Mouse (Mus musculus): ENCODE results near the gene Pkd2l1. TPM values are rescaled to one million over a fixed set of nuclear protein-coding genes. Genes with fewer than 3 reads are reported as not detected.

Gene Pkd2l1
- polyA plus RNA-seq, 2 experiments, result not detected

- Histone ChIP-seq H3K36me3 (replicated peaks; ENCODE audit: control insufficient read depth, insufficient read depth, low read depth) (peaks cover 35% of the 10 kb centered on the region), H3K27ac (no peak overlapping the region), H3K4me1 (replicated peaks; ENCODE audit: control insufficient read depth in 2 of 2, insufficient read depth in 2 of 2, low read length in 1 of 2) (peaks cover 6 to 12% of the 10 kb centered on the region in 2 experiments; a peak in 3 of 4 replicates), H3K4me3 (ENCODE audit: insufficient read depth in 1 of 2, low read depth in 2 of 2, low read length in 2 of 2) (no peak overlapping the region), H3K9me3 (ENCODE audit: control insufficient read depth, low read length) (no peaks in the 10 kb centered on the region), H3K9ac (replicated peaks) (no peak overlapping the region), H3K27me3 (ENCODE audit: control insufficient read depth, insufficient read depth, low read length) (no peaks in the 10 kb centered on the region), H3K4me2 (ENCODE audit: low read depth) (no peak overlapping the region)
- WGBS (ENCODE audit: insufficient replicate concordance), result 71% methylated on average over 9 of the region's 9 CpGs
- TF ChIP-seq EP300 (IDR thresholded peaks at IDR 0.05; ENCODE audit: low read depth) (no peak), CTCF (IDR thresholded peaks at IDR 0.05; ENCODE audit: low read depth) (no peak)
- ATAC-seq (ENCODE audit: insufficient read depth) (no peak), DNase-seq (ENCODE audit: low read depth in 3 of 3, low spot score in 3 of 3) (no peak)
Measured at GRCm38 (mm10) chr19:44110356-44110755, 81.9 kb downstream of the Pkd2l1 start.

DNA sequence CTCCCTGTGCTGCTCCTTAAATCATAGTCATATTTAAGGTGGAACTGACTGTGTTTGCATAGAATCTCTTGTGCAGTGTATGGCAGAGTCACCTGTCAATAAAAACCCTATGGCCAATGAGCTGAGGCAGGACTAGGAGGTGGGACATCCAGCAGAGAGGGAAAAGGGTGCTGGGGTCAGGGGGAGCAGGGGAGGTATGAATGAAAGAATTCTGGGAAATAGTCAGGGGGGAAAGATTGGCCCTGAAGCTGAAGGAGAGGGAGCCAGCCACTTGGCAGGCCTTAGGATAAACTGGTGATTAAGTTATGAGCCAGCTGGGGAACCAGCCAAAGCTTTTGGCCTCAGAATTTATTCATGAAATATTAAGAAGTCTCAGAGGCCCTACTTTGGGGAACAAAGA is 83.2 kb downstream of the Pkd2l1 start:
- H3K27ac ChIP-seq, result no peak overlapping the region

GRCm38 (mm10) chr19:44107661-44108521 is 84.4 kb downstream of the Pkd2l1 start:
- 30% methylated on average over 22 of the region's 22 CpGs for WGBS (ENCODE audit: insufficient replicate concordance)
- peak overlapping the region; percentile 25 for H3K27ac ChIP-seq
- peaks cover 6 to 17% of the 10 kb centered on the region in 2 experiments; a peak in 3 of 4 replicates for H3K4me1 ChIP-seq (replicated peaks; ENCODE audit: control insufficient read depth in 2 of 2, insufficient read depth in 2 of 2, low read length in 1 of 2)
- no peaks in the 10 kb centered on the region for H3K27me3 ChIP-seq (ENCODE audit: control insufficient read depth, insufficient read depth, low read length)
- peak overlapping the region; percentile 93 for H3K9ac ChIP-seq (replicated peaks)
- ATAC-seq (ENCODE audit: insufficient read depth) (peak; percentile 40), DNase-seq (ENCODE audit: low read depth in 3 of 3, low spot score in 3 of 3) (no peak)
- H3K36me3 ChIP-seq (replicated peaks; ENCODE audit: control insufficient read depth, insufficient read depth, low read depth), result peaks cover 16% of the 10 kb centered on the region
- TF ChIP-seq CTCF (IDR thresholded peaks at IDR 0.05; ENCODE audit: low read depth) (no peak), EP300 (IDR thresholded peaks at IDR 0.05; ENCODE audit: low read depth) (no peak)
- peak overlapping the region; percentile 97 for H3K4me2 ChIP-seq (ENCODE audit: low read depth)
- H3K9me3 ChIP-seq (ENCODE audit: control insufficient read depth, low read length), result no peaks in the 10 kb centered on the region
- peak overlapping the region; percentile 91 to 100 for H3K4me3 ChIP-seq (ENCODE audit: insufficient read depth in 1 of 2, low read depth in 2 of 2, low read length in 2 of 2)

More for the DNA sequence above, 83.2 kb downstream of the Pkd2l1 start:
- H3K4me3 ChIP-seq (ENCODE audit: insufficient read depth in 1 of 2, low read depth in 2 of 2, low read length in 2 of 2), result no peak overlapping the region
- H3K9ac ChIP-seq (replicated peaks), result no peak overlapping the region
- H3K36me3 ChIP-seq (replicated peaks; ENCODE audit: control insufficient read depth, insufficient read depth, low read depth), result peaks cover 26% of the 10 kb centered on the region
- no peak for TF ChIP-seq CTCF (IDR thresholded peaks at IDR 0.05; ENCODE audit: low read depth)
- H3K4me2 ChIP-seq (ENCODE audit: low read depth), result no peak overlapping the region
- no peaks in the 10 kb centered on the region for H3K27me3 ChIP-seq (ENCODE audit: control insufficient read depth, insufficient read depth, low read length)
- no peaks in the 10 kb centered on the region for H3K9me3 ChIP-seq (ENCODE audit: control insufficient read depth, low read length)
- ATAC-seq (ENCODE audit: insufficient read depth) (no peak), DNase-seq (ENCODE audit: low read depth in 3 of 3, low spot score in 3 of 3) (no peak)
- H3K4me1 ChIP-seq (replicated peaks; ENCODE audit: control insufficient read depth in 2 of 2, insufficient read depth in 2 of 2, low read length in 1 of 2), result peaks cover 6 to 17% of the 10 kb centered on the region in 2 experiments; a peak in 3 of 4 replicates

DNA sequence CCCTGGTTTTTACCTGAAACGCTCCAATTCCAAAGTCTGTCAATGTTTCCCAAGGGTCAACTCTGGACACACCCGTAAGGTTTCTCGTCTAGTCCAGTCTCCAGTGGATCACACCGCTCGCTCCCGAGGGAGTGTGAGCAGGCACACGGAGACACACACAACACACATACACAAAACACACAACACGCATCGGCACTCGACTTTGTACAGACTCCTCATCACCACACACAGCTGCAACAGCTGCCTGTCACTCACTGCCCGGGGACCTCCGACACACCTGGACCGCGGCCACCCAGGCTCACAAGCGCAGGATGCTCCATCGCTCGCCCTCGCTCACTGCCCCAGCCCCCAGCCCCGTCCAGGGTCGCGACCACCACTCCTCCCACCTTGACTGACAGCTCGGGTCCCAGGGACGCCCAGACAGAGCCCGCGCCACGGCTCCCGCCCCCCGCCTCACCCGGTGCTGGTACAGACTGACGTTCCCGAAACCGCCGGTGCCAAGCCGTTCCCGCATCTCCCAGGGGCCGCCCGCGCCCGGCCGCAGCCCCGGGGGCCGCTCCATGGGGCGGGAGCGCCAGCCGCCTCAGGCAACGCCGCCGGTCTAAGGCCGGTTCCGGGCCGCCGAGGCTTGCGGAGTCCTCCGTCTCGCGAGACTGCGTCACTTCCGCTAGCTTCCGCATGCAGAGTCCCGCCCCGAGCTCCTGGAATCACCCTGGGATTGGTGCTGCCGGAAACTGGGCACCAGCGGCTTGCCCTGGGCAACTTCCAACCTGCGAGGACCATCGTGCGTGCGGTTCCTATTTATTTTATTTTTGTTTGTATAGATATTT is 85.2 kb downstream of the Pkd2l1 start, which contains the start of gene Chuk:
Chuk (minus strand) TSS at position 650 of the 830 bp plus-strand sequence.
- Histone ChIP-seq H3K27me3 (ENCODE audit: control insufficient read depth, insufficient read depth, low read length) (no peaks in the 10 kb centered on the region), H3K4me3 (ENCODE audit: insufficient read depth in 1 of 2, low read depth in 2 of 2, low read length in 2 of 2) (peak within 1 kb of the TSS; percentile 91 to 100), H3K36me3 (replicated peaks; ENCODE audit: control insufficient read depth, insufficient read depth, low read depth) (peaks cover 10% of the 10 kb centered on the region), H3K4me1 (replicated peaks; ENCODE audit: control insufficient read depth in 2 of 2, insufficient read depth in 2 of 2, low read length in 1 of 2) (peaks cover 6 to 17% of the 10 kb centered on the region in 2 experiments; a peak in 3 of 4 replicates), H3K4me2 (ENCODE audit: low read depth) (peak within 1 kb of the TSS; percentile 97), H3K27ac (peak within 1 kb of the TSS; percentile 25), H3K9ac (replicated peaks) (peak within 1 kb of the TSS; percentile 93), H3K9me3 (ENCODE audit: control insufficient read depth, low read length) (no peaks in the 10 kb centered on the region)
- ATAC-seq (ENCODE audit: insufficient read depth) (peak; percentile 98), DNase-seq (ENCODE audit: low read depth in 3 of 3, low spot score in 3 of 3) (peak; percentile 91 to 93 (median 93))
- TF ChIP-seq CTCF (IDR thresholded peaks at IDR 0.05; ENCODE audit: low read depth) (no peak), EP300 (IDR thresholded peaks at IDR 0.05; ENCODE audit: low read depth) (peak; percentile 59)
- WGBS (ENCODE audit: insufficient replicate concordance), result under 1% methylated on average over 67 of the region's 67 CpGs

Measured in liver, embryonic 14.5 days (tissue).